Mouse (Mus musculus): ENCODE data around the gene Bcl2l13. TPM values are rescaled to one million over a fixed set of nuclear protein-coding genes. Genes with fewer than 3 reads are reported as not detected.
A peak's percentile ranks its signal among the peaks of the same experiment; 100 is the strongest.

Gene Bcl2l13
- total and polyA plus RNA-seq, 3 experiments = 24.6 to 46.6 (median 25.5) TPM

GRCm38 (mm10) chr6:120937999-120938608 lies 102.1 kb downstream of the Bcl2l13 start (continued):
- TF ChIP-seq UBTF (IDR thresholded peaks at IDR 0.05; ENCODE audit: low read depth, low read length) (no peak), TCF12 (IDR thresholded peaks at IDR 0.05; ENCODE audit: low read depth, low read length) (peak; percentile 96), IRF4 (IDR thresholded peaks at IDR 0.05; ENCODE audit: low read depth, low read length) (peak; percentile 87)

DNA sequence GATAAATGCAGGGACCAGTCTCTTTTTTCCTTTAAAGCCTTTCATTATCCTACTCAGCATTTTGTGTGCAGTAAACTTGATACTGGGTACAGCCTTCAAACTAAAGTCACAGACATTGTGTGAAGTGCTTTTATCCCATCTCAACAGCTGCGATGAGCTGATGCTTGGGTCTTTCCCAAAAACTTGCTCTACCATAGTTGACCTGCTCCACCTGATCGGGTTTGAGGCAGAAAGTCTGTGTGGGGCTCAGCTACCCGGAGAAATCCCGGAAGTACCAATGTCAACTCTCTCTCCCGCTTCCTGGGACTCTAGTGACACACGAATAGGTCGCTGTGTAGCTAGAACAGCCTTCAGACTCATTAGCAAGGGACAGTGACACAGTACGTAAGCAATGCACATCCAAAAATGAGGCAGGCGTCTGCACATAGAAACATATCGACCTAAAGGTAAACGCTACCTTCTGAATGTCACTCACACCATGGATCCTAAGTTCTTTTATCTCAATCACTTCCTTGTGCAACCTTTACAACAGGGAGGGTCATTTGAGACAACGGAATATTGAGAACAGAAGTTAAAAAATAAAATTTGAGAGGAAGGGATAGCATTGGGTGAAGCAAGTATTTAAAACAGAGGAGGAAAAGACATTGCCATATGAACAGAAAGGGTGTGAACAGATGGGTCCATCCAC lies 102.9 kb downstream of the Bcl2l13 start:
- H3K9ac ChIP-seq (ENCODE audit: insufficient read depth, low read depth) = peak overlapping the region; percentile 89
- dilution Hi-C loops (cut with MboI; ENCODE audit: extremely low pct_ligation_motif_present, extremely low pct_unique_long_range_greater_than_20kb, low sequenced_read_pairs) = no loop called here
- H3K79me2 ChIP-seq (replicated peaks; ENCODE audit: control insufficient read depth, extremely low read depth, insufficient read depth, poor library complexity, severe bottlenecking) = peaks cover 38% of the 10 kb centered on the region
- peak overlapping the region; percentile 64 to 94 (median 80) for H3K4me3 ChIP-seq (replicated peaks in 1 of 3; ENCODE audit: low read depth in 2 of 3, low read length in 2 of 3, poor library complexity in 1 of 3)
- peaks cover 40 to 49% of the 10 kb centered on the region in 2 experiments for H3K4me1 ChIP-seq (ENCODE audit: control insufficient read depth in 1 of 2, insufficient read depth in 2 of 2)
- DNase-seq (ENCODE audit: extremely low read depth) = no peak
- H3K9me3 ChIP-seq (replicated peaks; ENCODE audit: low read length) = no peaks in the 10 kb centered on the region
- peaks cover 15 to 50% of the 10 kb centered on the region in 2 experiments for H3K36me3 ChIP-seq (replicated peaks in 1 of 2; ENCODE audit: control insufficient read depth in 1 of 2, insufficient read depth in 1 of 2, low read length in 1 of 2)
- in situ Hi-C loops (cut with MboI; ENCODE audit: low pct_ligation_motif_present, low pct_unique_long_range_greater_than_20kb, low sequenced_read_pairs) = no loop called here
- peak overlapping the region; percentile 91 for H3K4me2 ChIP-seq (ENCODE audit: insufficient read depth, low read depth, poor library complexity, severe bottlenecking)
- H3K27me3 ChIP-seq (replicated peaks) = no peaks in the 10 kb centered on the region
- H3K27ac ChIP-seq (ENCODE audit: insufficient read depth, low read depth) = peak overlapping the region; percentile 99
- TF ChIP-seq MXI1 (IDR thresholded peaks at IDR 0.05; ENCODE audit: low read depth, low read length) (no peak; the same call in 1 of the 2 replicates), TBP (conservative IDR thresholded peaks at IDR 0.05; ENCODE audit: low read depth, low read length) (peak; percentile 76; the same call in 1 of the 2 replicates), TCF12 (IDR thresholded peaks at IDR 0.05; ENCODE audit: low read depth, low read length) (0 out of 2 replicates have a peak, but pooled peaks have one; percentile 37), ELF1 (IDR thresholded peaks at IDR 0.05; ENCODE audit: low read depth, low read length) (peak; percentile 88), BHLHE40 (IDR thresholded peaks at IDR 0.05; ENCODE audit: low read depth, low read length) (no peak), CTCF (conservative IDR thresholded peaks at IDR 0.05 in 1 of 2, IDR thresholded peaks at IDR 0.05 in 1 of 2; ENCODE audit: low read depth in 2 of 2, low read length in 2 of 2) (no peak), MEF2A (IDR thresholded peaks at IDR 0.05; ENCODE audit: borderline replicate concordance, low read depth, low read length) (no peak), USF2 (conservative IDR thresholded peaks at IDR 0.05; ENCODE audit: low read depth, low read length) (no peak), SIN3A (IDR thresholded peaks at IDR 0.05; ENCODE audit: low read length) (peak; percentile 58; the same call in 1 of the 2 replicates), UBTF (IDR thresholded peaks at IDR 0.05; ENCODE audit: low read depth, low read length) (no peak), KAT2A (IDR thresholded peaks at IDR 0.05; ENCODE audit: insufficient replicate concordance, low read length) (no peak), MAZ (IDR thresholded peaks at IDR 0.05; ENCODE audit: low read depth, low read length) (no peak), CHD2 (IDR thresholded peaks at IDR 0.05; ENCODE audit: low read length) (peak; percentile 39; the same call in 1 of the 2 replicates), EP300 (IDR thresholded peaks at IDR 0.05; ENCODE audit: low read length) (peak; percentile 50; the same call in 1 of the 2 replicates), MYC (IDR thresholded peaks at IDR 0.05; ENCODE audit: low read depth, low read length) (no peak), RCOR1 (conservative IDR thresholded peaks at IDR 0.05; ENCODE audit: low read depth, low read length) (peak; percentile 37; the same call in 1 of the 2 replicates), PAX5 (IDR thresholded peaks at IDR 0.05; ENCODE audit: low read length) (no peak), MAX (IDR thresholded peaks at IDR 0.05; ENCODE audit: low read length) (peak; percentile 60; the same call in 1 of the 2 replicates), CHD1 (IDR thresholded peaks at IDR 0.05; ENCODE audit: low read depth, low read length) (peak; percentile 97), E2F4 (IDR thresholded peaks at IDR 0.05; ENCODE audit: insufficient replicate concordance, low read depth, low read length) (no peak), USF1 (IDR thresholded peaks at IDR 0.05; ENCODE audit: low read depth, low read length) (no peak), ETS1 (conservative IDR thresholded peaks at IDR 0.05; ENCODE audit: low read depth, low read length) (no peak; the same call in none of the 2 replicates), POLR2AphosphoS2 (IDR thresholded peaks at IDR 0.05; ENCODE audit: low read depth, low read length) (no peak), JUND (conservative IDR thresholded peaks at IDR 0.05; ENCODE audit: low read depth, low read length) (no peak), NELFE (IDR thresholded peaks at IDR 0.05; ENCODE audit: low read depth, low read length) (0 out of 2 replicates have a peak, but pooled peaks have one; percentile 26), POLR2A (IDR thresholded peaks at IDR 0.05; ENCODE audit: low read depth, low read length) (no peak), IRF4 (IDR thresholded peaks at IDR 0.05; ENCODE audit: low read depth, low read length) (peak; percentile 41; the same call in 1 of the 2 replicates), NRF1 (IDR thresholded peaks at IDR 0.05; ENCODE audit: low read depth, low read length) (no peak), JUN (IDR thresholded peaks at IDR 0.05; ENCODE audit: insufficient read depth, low read depth, low read length) (no peak), MAFK (IDR thresholded peaks at IDR 0.05; ENCODE audit: insufficient replicate concordance, low read length) (peak; percentile 70; the same call in 1 of the 2 replicates), ZKSCAN1 (IDR thresholded peaks at IDR 0.05; ENCODE audit: borderline replicate concordance, low read depth, low read length) (no peak), RAD21 (IDR thresholded peaks at IDR 0.05; ENCODE audit: low read depth, low read length) (no peak; the same call in 1 of the 2 replicates), SMC3 (IDR thresholded peaks at IDR 0.05; ENCODE audit: low read depth, low read length) (0 out of 2 replicates have a peak, but pooled peaks have one; percentile 7), ZMIZ1 (IDR thresholded peaks at IDR 0.05; ENCODE audit: low read depth, low read length) (peak; percentile 23)
